Mouse (Mus musculus) skeletal muscle tissue, adult 2 months (tissue): Measurements from ENCODE around the gene Zfp317.
A peak's percentile ranks its signal among the peaks of the same experiment; 100 is the strongest.
"Not testable (repeated sequence)": the region's sequence is repeated elsewhere in the genome, so short reads cannot be mapped to it uniquely, and the experiment has no call there.

Source experiments
- DNase-seq: peaks from one replicate; pipeline ENCODE4 v3.0.0-alpha.2; 2012; ENCODE audit warnings: low read depth, low spot score

Zfp317 gene

GRCm38 (mm10) chr9:19621843-19622822 is at the start of gene Zfp317:
Gene Zfp317, plus strand, starts transcription at chr9:19622102.
- peak; percentile 99 for DNase-seq

- DNase-seq = no peak
Measured at GRCm38 (mm10) chr9:19582317-19582716, 39.6 kb upstream of the Zfp317 start, which contains the start of gene Olfr855. Gene Olfr855, plus strand, starts transcription at chr9:19582617.

DNA sequence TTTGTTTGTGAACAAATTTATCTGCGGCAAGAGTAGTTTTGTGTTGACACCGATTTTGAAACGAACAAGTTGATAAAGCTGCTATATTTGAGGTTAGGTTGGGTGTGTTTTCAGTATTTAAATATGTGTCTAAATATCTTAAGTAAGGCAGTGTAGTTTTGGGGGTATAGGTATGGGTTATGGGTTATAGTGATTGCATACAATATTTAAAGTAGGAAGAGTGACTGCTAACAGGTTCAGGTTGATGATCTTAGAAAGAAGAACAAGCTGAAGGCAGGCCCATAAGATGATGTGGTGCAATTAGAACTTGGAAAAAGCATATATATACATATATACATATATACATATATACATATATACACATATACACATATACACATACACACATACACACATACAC is 605 bp upstream of the Zfp317 start:
- no peak for DNase-seq

DNA sequence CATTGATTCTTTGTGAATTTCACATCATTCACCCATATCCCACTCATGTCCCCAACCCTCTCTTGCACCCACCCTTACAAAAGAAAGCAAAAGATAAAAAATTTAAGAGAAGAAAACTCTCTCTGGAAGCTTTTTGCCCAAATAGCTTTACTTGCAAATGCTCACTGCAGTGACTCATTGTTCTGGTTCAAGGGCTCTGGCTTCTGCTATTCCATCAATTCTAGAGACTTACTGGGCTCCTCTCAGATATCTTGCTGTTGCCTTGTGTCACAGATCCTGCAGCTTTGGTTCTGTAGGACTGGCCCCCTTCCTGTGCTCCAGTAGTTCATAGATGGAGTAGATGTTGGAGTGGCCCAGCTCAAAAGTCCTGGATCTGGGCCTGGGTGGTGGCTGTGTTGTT is 7.7 kb downstream of the Zfp317 start:
- no peak for DNase-seq

- DNase-seq = no peak
Measured at GRCm38 (mm10) chr9:19645193-19645592, 23.3 kb downstream of the Zfp317 start.

GRCm38 (mm10) chr9:19690281-19690680 is 68.4 kb downstream of the Zfp317 start:
- DNase-seq = no peak

GRCm38 (mm10) chr9:19691426-19691825 is 69.5 kb downstream of the Zfp317 start:
- no peak for DNase-seq

DNA sequence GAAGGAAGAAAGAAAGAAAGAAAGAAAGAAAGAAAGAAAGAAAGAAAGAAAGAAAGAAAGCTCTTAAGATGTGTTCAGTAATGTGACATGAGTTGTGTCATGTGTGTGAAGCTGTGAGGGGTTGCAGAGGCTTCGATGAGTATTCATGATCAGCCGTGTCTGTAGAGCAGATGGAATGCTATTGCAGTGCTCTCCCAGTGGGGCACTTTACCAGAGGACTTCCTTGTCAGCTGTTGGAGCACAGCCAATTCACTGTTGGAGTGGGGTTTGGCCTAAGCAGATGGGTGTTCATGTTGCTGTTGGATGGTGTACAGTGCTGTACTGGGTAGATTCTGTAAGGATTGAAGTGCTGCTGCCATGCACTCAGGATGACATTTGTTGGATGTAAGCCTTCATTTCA is 70.5 kb downstream of the Zfp317 start:
- DNase-seq = no peak

GRCm38 (mm10) chr9:19694285-19694684 is 72.4 kb downstream of the Zfp317 start:
- not testable (repeated sequence) for DNase-seq

DNA sequence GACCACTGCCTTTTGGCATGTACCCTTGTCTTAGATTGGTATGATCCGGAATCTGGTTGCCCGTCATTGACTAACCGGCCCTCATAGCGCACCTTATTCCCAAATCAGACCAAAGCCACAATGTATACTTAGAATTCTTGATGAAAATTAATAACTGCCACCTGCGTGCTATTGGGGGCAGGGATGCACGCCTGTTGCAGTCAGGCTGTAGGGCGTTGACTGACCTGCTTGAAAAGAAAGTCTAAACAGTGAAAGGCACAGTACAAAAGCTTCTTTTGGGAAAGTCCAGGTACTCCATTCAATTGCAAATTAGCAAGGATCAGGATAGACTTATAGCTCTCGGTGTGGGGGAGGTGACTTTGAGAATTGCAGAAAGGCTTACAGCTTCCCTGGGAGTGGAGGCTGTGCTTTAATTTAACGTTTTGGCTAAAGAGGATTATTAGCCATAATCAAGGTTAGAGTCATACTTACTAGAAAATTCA is 73.0 kb downstream of the Zfp317 start:
- not testable (repeated sequence) for DNase-seq
